Mouse (Mus musculus): ENCODE measurements at regions not wholly inside any gene's neighbourhood (a gene's known extent, or its start where the extent isn't known, plus 50 kb on each side); places are given as distances from the start of the nearest gene placed in this dataset.
A peak's percentile ranks its signal among the peaks of the same experiment; 100 is the strongest.
"Not testable (repeated sequence)": the region's sequence is repeated elsewhere in the genome, so short reads cannot be mapped to it uniquely, and the experiment has no call there.

GRCm38 (mm10) chr12:29049801-29050200, 298.2 kb downstream of the Eipr1 start:
- DNase-seq, result no peak

- no peak for DNase-seq
These were observed 299.1 kb downstream of the Eipr1 start for GRCm38 (mm10) chr12:29050516-29051251.

GRCm38 (mm10) chr12:29054367-29054766, 302.8 kb downstream of the Eipr1 start:
- DNase-seq, result peak; percentile 82

GRCm38 (mm10) chr12:29062025-29062637, 310.5 kb downstream of the Eipr1 start:
- DNase-seq, result no peak

GRCm38 (mm10) chr12:29062801-29063200, 311.2 kb downstream of the Eipr1 start:
- no peak for DNase-seq

- DNase-seq, result no peak
These were observed 316.6 kb downstream of the Eipr1 start for GRCm38 (mm10) chr12:29068180-29068579.

- DNase-seq, result peak; percentile 63
These were observed 323.7 kb downstream of the Eipr1 start for GRCm38 (mm10) chr12:29075096-29075852.

GRCm38 (mm10) chr12:29076606-29077005, 325.0 kb downstream of the Eipr1 start:
- DNase-seq, result no peak

- no peak for DNase-seq
These were observed 327.4 kb downstream of the Eipr1 start for GRCm38 (mm10) chr12:29079011-29079410.

- no peak for DNase-seq
These were observed 332.0 kb downstream of the Eipr1 start for GRCm38 (mm10) chr12:29083426-29084221.

- DNase-seq, result not testable (repeated sequence)
These were observed 335.6 kb downstream of the Eipr1 start for GRCm38 (mm10) chr12:29087245-29087644.

- no peak for DNase-seq
These were observed 338.0 kb downstream of the Eipr1 start for GRCm38 (mm10) chr12:29089634-29090033.

GRCm38 (mm10) chr12:29090451-29090850, 338.8 kb downstream of the Eipr1 start:
- no peak for DNase-seq

GRCm38 (mm10) chr12:29095406-29096032, 343.9 kb downstream of the Eipr1 start:
- DNase-seq, result no peak

- DNase-seq, result peak; percentile 40
These were observed 344.7 kb downstream of the Eipr1 start for GRCm38 (mm10) chr12:29096033-29096913.

- peak; percentile 77 for DNase-seq
These were observed 348.5 kb downstream of the Eipr1 start for GRCm38 (mm10) chr12:29100042-29100570.

- DNase-seq, result no peak
These were observed 355.5 kb downstream of the Eipr1 start for GRCm38 (mm10) chr12:29106893-29107719.

GRCm38 (mm10) chr12:29107720-29108051, 356.1 kb downstream of the Eipr1 start:
- DNase-seq, result no peak

GRCm38 (mm10) chr12:29118336-29118735, 366.7 kb downstream of the Eipr1 start:
- DNase-seq, result no peak

- DNase-seq, result no peak
These were observed 369.6 kb downstream of the Eipr1 start for GRCm38 (mm10) chr12:29121159-29121558.

Data from adrenal gland, postnatal 10 days (tissue).